Mouse (Mus musculus): ENCODE data around the gene Prdm16. TPM values are rescaled to one million over a fixed set of nuclear protein-coding genes. Genes with fewer than 3 reads are reported as not detected.

Gene Prdm16
- total RNA-seq, 2 experiments from 2014 or later, result 2.2 to 3.0 TPM

DNA sequence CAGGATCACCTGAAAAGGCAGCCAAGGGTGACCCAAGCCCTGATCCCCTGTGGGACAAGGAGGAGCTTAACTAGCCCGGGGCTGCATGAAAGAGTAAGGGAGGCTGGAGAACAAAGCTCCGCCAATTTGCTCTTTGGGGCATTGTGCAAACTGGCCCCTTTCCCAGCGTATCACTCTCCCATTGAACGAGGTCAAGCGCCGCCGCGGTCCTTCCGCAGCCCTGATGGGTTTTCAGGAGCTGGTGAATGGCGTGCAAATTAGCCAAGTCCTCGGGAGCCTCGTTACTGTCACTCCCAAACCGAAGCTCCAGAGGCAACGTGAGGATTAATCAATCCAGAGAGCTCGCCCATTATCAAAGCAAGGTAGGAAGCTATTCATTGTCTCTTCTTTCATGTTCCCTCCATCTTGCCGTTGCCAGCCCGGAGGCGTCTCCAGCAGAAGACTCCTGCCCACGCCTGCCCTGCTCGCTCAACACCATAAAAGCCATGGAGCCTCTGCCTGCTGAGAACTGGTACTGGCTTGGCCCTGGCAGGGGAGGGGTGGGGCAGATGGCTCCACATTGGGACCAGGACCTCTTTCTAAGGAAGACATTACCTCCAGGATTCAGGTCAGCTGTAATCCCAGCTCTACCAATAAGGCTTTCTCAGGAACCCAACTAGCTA is 129.8 kb downstream of the Prdm16 start:
- intact Hi-C loops (cut with DNase I), result no loop called here
- no peak overlapping the region for H3K27ac ChIP-seq
- no peak for TF ChIP-seq CTCF (IDR thresholded peaks at IDR 0.05)
- no peak overlapping the region for H3K4me3 ChIP-seq
- no peak for DNase-seq

DNA sequence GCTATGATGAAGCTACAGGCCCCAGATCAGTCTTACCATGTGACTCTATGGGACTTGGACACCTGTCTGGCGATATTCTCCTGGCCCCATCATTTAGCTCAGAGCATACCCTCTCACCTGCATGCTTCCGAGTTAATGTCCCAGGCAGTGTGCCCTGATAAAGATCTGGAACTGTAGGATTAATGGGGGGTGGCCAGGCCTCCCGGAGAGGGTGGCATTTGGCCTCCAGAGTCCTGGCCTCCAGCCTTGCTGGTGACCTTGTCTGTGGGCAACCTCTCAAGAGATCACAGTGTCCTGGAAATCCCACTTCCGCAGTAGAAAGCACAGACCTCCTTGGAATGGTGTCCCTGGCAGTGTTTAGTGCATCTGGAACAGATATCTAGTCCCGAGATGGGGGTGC is 131.4 kb downstream of the Prdm16 start:
- DNase-seq, result no peak
- intact Hi-C loops (cut with DNase I), result no loop called here

GRCm38 (mm10) chr4:154503260-154503829 is 133.3 kb downstream of the Prdm16 start:
- intact Hi-C loops (cut with DNase I), result no loop called here
- Histone ChIP-seq H3K27ac (no peak overlapping the region; the same call in 1 of the 2 replicates), H3K4me3 (no peak overlapping the region)
- no peak for TF ChIP-seq CTCF (IDR thresholded peaks at IDR 0.05)
- no peak for DNase-seq

More for the DNA sequence above, 131.4 kb downstream of the Prdm16 start:
- Histone ChIP-seq H3K27ac (no peak overlapping the region), H3K4me3 (no peak overlapping the region)
- no peak for TF ChIP-seq CTCF (IDR thresholded peaks at IDR 0.05)

DNA sequence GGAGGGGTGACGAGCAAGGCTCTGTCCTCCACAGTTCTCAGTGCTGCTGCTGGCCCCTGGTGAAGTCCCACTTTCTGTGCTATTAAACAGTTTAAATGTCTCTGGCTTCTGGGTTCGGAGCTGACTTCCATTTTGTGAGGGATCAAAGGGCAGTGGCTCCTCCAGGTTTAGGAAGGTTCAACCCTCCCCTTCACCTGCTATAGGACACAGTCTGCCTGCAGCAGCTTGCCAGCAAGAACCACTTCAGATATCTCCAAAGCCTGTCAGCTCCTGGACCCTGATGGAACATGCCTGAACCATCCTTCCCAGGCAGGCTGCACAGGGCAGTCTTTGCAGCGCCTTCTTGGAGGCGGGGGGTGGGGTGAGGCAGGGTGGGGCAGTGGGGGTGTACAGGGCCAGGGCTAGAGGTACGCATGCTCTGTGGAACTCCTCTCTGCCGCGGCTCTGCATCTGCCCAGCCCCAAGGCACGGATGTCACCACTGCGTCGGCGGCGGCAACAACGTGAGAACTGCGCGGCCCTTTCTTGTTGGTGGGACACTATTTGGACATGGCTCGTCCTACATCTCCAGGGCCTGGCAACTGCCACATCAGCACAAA is 134.2 kb downstream of the Prdm16 start:
- intact Hi-C loops (cut with DNase I), result no loop called here

GRCm38 (mm10) chr4:154500695-154501094 is 136.0 kb downstream of the Prdm16 start:
- DNase-seq, result no peak
- TF ChIP-seq CTCF (IDR thresholded peaks at IDR 0.05), result no peak
- intact Hi-C loops (cut with DNase I), result no loop called here

More for the DNA sequence above, 134.2 kb downstream of the Prdm16 start:
- no peak for TF ChIP-seq CTCF (IDR thresholded peaks at IDR 0.05)
- Histone ChIP-seq H3K4me3 (no peak overlapping the region), H3K27ac (no peak overlapping the region)
- DNase-seq, result no peak

DNA sequence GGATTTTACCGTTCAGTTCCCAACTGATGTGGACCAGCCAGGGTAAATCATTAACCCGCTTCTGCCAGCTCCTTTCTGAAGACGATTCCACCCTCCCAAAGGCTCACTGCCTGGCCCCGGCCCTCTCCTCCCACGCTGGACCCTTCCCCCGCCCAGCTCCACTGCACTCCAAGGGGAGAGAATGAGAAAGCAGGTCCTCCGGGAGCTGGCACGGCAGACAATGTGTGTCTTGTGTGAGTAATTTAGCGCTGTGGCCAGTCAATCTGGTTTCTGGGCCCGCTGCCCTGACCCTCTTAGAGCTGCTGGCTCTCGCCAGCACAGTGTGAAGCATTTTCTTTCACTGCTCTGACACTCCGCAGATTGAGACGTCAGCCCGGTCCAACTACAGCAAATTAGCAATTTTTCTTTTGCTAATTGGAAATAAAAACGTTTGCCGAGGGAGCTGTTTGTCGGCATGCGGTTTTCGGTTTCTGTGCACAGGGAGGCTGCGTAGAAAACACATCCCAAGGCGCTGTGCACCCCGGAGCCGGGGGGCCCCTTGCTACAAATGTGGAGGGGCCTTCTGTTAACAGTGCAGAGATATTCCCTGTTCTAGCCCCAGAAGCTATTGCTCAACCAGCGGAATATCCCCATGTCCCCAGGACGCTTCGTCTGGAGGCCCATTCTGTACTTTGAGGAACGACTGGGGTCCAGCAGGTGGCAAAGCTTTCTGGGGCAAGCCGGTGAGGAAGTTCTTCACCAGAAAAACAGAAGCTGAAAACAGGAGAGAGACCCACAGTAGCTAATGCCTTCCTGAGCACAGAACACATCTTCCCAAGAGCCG is 136.8 kb downstream of the Prdm16 start:
- peak; percentile 88 for DNase-seq
- intact Hi-C loops (cut with DNase I), result no loop called here
- TF ChIP-seq CTCF (IDR thresholded peaks at IDR 0.05), result peak; percentile 19; the same call in 1 of the 2 replicates
- Histone ChIP-seq H3K4me3 (peak overlapping the region; percentile 55), H3K27ac (peak overlapping the region; percentile 46)

More at GRCm38 (mm10) chr4:154500695-154501094, 136.0 kb downstream of the Prdm16 start:
- Histone ChIP-seq H3K27ac (no peak overlapping the region), H3K4me3 (no peak overlapping the region)

DNA sequence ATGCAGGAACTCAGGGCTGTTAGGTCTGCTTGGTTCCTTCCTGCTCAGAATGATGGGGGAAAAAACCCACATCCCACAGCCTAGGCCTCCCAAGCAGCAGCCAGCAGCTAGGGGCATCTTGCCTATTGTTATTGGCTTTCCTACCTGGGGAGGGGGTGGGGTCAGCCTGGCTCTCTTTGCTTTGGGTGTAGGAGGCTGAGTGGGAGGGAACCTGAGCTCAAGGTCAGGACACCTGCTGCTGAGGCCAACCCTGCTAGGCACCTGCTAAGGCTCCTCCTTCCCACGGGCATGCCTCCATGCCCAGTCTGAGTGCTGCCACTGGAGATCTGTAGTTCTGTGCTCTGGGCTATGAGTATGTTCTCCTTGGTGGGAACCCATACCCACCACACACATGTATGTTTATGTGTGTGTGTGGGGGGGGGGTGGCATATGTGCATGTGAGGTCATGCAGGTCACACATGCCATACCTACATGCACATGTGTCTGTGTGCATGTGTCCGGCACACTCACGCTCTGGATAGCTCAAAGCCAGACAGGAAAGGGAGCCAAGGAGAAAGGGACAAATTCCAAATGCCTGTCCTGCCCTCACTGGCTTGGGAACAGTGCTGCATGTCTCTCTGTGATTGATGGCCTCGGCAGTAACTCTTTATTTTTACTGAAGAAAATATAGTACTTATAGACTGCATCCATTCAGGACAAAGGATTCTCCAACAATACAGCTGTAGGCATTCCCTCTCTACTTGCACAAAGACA is 139.1 kb downstream of the Prdm16 start:
- peak overlapping the region; percentile 49 for H3K27ac ChIP-seq
- DNase-seq, result no peak
- no peak for TF ChIP-seq CTCF (IDR thresholded peaks at IDR 0.05)
- intact Hi-C loops (cut with DNase I), result no loop called here
- no peak overlapping the region for H3K4me3 ChIP-seq

DNA sequence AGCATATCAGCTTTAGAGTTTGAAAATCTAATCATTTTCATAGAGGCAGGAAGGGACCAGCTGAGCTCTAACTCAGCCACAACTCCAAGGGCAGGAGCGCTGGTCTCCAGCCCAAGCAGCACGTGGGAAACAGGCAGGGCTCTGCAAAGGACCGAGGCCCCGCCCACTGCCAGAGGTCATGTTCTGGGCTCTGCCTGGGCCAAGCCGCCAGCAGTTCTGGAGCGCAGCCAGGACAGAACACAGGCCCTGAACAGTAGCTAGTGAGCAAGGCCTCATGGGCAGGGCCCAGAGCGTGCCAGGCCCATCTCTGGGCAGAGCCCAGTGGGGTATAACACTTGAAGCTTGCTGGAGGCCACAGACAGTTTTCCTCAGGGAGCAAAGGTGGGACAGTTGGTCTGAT is 139.7 kb downstream of the Prdm16 start:
- intact Hi-C loops (cut with DNase I), result no loop called here
- Histone ChIP-seq H3K27ac (peak overlapping the region; percentile 49), H3K4me3 (no peak overlapping the region)
- peak; percentile 89 for DNase-seq
- no peak for TF ChIP-seq CTCF (IDR thresholded peaks at IDR 0.05)

DNA sequence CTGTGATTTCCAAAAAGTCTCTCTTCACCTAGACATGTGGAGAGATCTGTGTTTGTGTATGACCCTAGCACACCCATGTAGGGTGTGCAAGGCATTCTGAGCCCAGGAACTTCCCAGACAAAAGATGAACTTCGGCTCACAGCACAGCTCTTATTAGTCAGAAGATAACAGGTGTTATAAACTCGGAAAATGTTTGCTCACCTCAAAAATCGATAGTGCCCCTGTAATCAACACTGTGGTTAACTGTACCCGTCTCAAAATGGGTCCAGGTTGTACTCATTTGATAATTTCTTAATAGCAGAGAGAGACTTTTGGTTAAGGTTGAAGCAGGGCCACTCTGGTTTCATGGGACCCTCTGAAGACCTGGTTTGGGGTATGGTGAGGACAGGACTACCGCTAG is 140.2 kb downstream of the Prdm16 start:
- Histone ChIP-seq H3K4me3 (no peak overlapping the region), H3K27ac (no peak overlapping the region)
- intact Hi-C loops (cut with DNase I), result no loop called here
- no peak for DNase-seq
- no peak for TF ChIP-seq CTCF (IDR thresholded peaks at IDR 0.05)

DNA sequence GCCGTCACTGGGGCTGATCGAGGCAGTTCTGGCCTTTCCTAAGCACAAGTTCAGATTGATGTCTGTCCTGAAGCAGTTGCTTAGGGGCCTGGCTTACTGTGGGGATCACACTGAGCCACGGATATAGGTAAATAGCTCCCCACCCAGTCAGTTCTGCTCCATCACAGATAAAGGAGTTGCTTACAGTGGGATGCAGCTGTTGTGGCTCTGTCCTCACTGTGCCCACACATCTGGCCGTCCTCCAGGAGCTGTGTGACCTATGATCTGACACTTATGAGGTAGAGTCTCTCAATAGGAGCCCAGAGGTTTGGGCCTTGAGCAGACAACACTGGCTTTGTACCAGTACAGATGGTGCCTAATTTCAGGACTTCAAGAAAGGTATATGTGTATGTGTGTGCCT is 142.7 kb downstream of the Prdm16 start:
- intact Hi-C loops (cut with DNase I), result no loop called here
- Histone ChIP-seq H3K4me3 (no peak overlapping the region), H3K27ac (no peak overlapping the region)
- no peak for TF ChIP-seq CTCF (IDR thresholded peaks at IDR 0.05)
- no peak for DNase-seq

- intact Hi-C loops (cut with DNase I), result no loop called here
- no peak for DNase-seq
- H3K4me3 ChIP-seq, result no peak overlapping the region
- no peak overlapping the region for H3K27ac ChIP-seq
- no peak for TF ChIP-seq CTCF (IDR thresholded peaks at IDR 0.05)
Observed at GRCm38 (mm10) chr4:154492714-154493121, 144.0 kb downstream of the Prdm16 start.

GRCm38 (mm10) chr4:154492268-154492667 is 144.4 kb downstream of the Prdm16 start:
- no peak overlapping the region for H3K27ac ChIP-seq
- no peak overlapping the region for H3K4me3 ChIP-seq
- intact Hi-C loops (cut with DNase I), result no loop called here
- no peak for DNase-seq
- no peak for TF ChIP-seq CTCF (IDR thresholded peaks at IDR 0.05)

All from gastrocnemius, adult 2 months (tissue).